In genomic region chr10:127427107-127427506, GRCm38 (mm10) we compare ENCODE assay signal across 12 mouse cellular contexts. TPM values are rescaled to one million over a fixed set of nuclear protein-coding genes. Genes with fewer than 3 reads are reported as not detected.
DNase-seq lines count a peak whose midpoint lies in the region; ATAC-seq and TF ChIP-seq lines count a peak whose summit lies in the region.
"Had no signal": no experiment of that assay in that cellular context is flagged by ENCODE, and none has a peak within 500 bp of the region (broad histone marks: within the 10 kb centered on the region; RNA-seq: fewer than 3 reads in every experiment).

No protein-coding gene starts in this region.

- peak overlapping the region; percentile 46; the same call in 1 of the 2 replicates for H3K27ac ChIP-seq in kidney, embryonic 15.5 days
- 0 out of 2 replicates have a peak overlapping the region, but pooled peaks have one; percentile 28 for H3K27ac ChIP-seq in neural tube, embryonic 15.5 days (replicated peaks)
- H3K27ac ChIP-seq in heart, embryonic 15.5 days: peak overlapping the region; percentile 68
- peak overlapping the region; percentile 56; the same call in 1 of the 2 replicates for H3K27ac ChIP-seq in stomach, postnatal 0 days (replicated peaks)
- H3K27ac ChIP-seq: hindbrain, embryonic 14.5 days had no signal

- no peaks in the 10 kb centered on the region; the same call in 1 of the 2 replicates for H3K36me3 ChIP-seq in kidney, embryonic 15.5 days
- H3K36me3 ChIP-seq in neural tube, embryonic 15.5 days: 0 out of 2 replicates have a peak, but pooled peaks cover 3% of the 10 kb centered on the region
- H3K36me3 ChIP-seq in heart, embryonic 15.5 days: no peaks in the 10 kb centered on the region; the same call in 1 of the 2 replicates
- H3K36me3 ChIP-seq in stomach, postnatal 0 days (ENCODE audit: control insufficient read depth, insufficient read depth, low read length): no peaks in the 10 kb centered on the region

- no peak overlapping the region for H3K4me2 ChIP-seq in kidney, embryonic 15.5 days
- H3K4me2 ChIP-seq in neural tube, embryonic 15.5 days: no peak overlapping the region
- H3K4me2 ChIP-seq in heart, embryonic 15.5 days: peak overlapping the region; percentile 13; the same call in 1 of the 2 replicates
- no peak overlapping the region for H3K4me2 ChIP-seq in stomach, postnatal 0 days (replicated peaks; ENCODE audit: low read depth)
- H3K4me2 ChIP-seq: hindbrain, embryonic 14.5 days had no signal

- 81% methylated on average over 1 of the region's 1 CpGs for WGBS in kidney, embryonic 15.5 days
- WGBS in neural tube, embryonic 15.5 days: 85% methylated on average over 1 of the region's 1 CpGs
- 43% methylated on average over 1 of the region's 1 CpGs for WGBS in heart, embryonic 15.5 days
- 75% methylated on average over 1 of the region's 1 CpGs for WGBS in stomach, postnatal 0 days

- ATAC-seq in kidney, embryonic 15.5 days (replicated peaks; ENCODE audit: low FRiP score): no peak
- no peak for ATAC-seq in neural tube, embryonic 15.5 days (ENCODE audit: low FRiP score)
- no peak for ATAC-seq in heart, embryonic 15.5 days (replicated peaks; ENCODE audit: insufficient number of reproducible peaks, insufficient read depth, low FRiP score, low read depth)
- no peak for ATAC-seq in stomach, postnatal 0 days (ENCODE audit: low FRiP score, low TSS enrichment)

- no peak for TF ChIP-seq EP300 in stomach, postnatal 0 days (optimal IDR thresholded peaks at IDR 0.05)

- H3K9me3 ChIP-seq in kidney, embryonic 15.5 days (replicated peaks): no peaks in the 10 kb centered on the region
- no peaks in the 10 kb centered on the region for H3K9me3 ChIP-seq in neural tube, embryonic 15.5 days (replicated peaks)
- no peaks in the 10 kb centered on the region for H3K9me3 ChIP-seq in heart, embryonic 15.5 days (replicated peaks)
- no peaks in the 10 kb centered on the region for H3K9me3 ChIP-seq in stomach, postnatal 0 days (ENCODE audit: control insufficient read depth, low read length)
- H3K9me3 ChIP-seq: midbrain, embryonic 10.5 days had no signal

- peaks cover 16% of the 10 kb centered on the region for H3K4me1 ChIP-seq in kidney, embryonic 15.5 days
- H3K4me1 ChIP-seq in neural tube, embryonic 15.5 days: peaks cover 15% of the 10 kb centered on the region
- H3K4me1 ChIP-seq in heart, embryonic 15.5 days (replicated peaks): peaks cover 31% of the 10 kb centered on the region
- no peaks in the 10 kb centered on the region; the same call in 1 of the 2 replicates for H3K4me1 ChIP-seq in stomach, postnatal 0 days (replicated peaks; ENCODE audit: control insufficient read depth, insufficient read depth)

- H3K4me3 ChIP-seq in kidney, embryonic 15.5 days (replicated peaks): no peak overlapping the region
- no peak overlapping the region for H3K4me3 ChIP-seq in neural tube, embryonic 15.5 days (replicated peaks)
- no peak overlapping the region for H3K4me3 ChIP-seq in heart, embryonic 15.5 days
- no peak overlapping the region for H3K4me3 ChIP-seq in stomach, postnatal 0 days (ENCODE audit: low read depth, low read length)
- H3K4me3 ChIP-seq: midbrain, embryonic 10.5 days had no signal

- no peaks in the 10 kb centered on the region for H3K27me3 ChIP-seq in kidney, embryonic 15.5 days
- H3K27me3 ChIP-seq in neural tube, embryonic 15.5 days (replicated peaks): no peaks in the 10 kb centered on the region
- no peaks in the 10 kb centered on the region for H3K27me3 ChIP-seq in heart, embryonic 15.5 days
- H3K27me3 ChIP-seq in stomach, postnatal 0 days (ENCODE audit: control insufficient read depth, insufficient read depth, low read length): no peaks in the 10 kb centered on the region

- H3K9ac ChIP-seq in kidney, embryonic 15.5 days: no peak overlapping the region
- H3K9ac ChIP-seq in neural tube, embryonic 15.5 days (replicated peaks): no peak overlapping the region
- H3K9ac ChIP-seq in heart, embryonic 15.5 days: no peak overlapping the region
- H3K9ac ChIP-seq in stomach, postnatal 0 days (ENCODE audit: low read length): no peak overlapping the region
- H3K9ac ChIP-seq: hindbrain, embryonic 14.5 days had no signal

- TF ChIP-seq CTCF in stomach, postnatal 0 days (IDR thresholded peaks at IDR 0.05; ENCODE audit: low read depth): no peak

- no peak for DNase-seq in kidney, adult 8-10 months
- DNase-seq in neural tube, embryonic 10.5 days (ENCODE audit: extremely low spot score, low spot score): no peak
- no peak for DNase-seq in stomach, postnatal 0 days (ENCODE audit: low spot score)
- DNase-seq in right cerebral cortex, postnatal 14 days: no peak
- no peak for DNase-seq in layer of hippocampus, postnatal 25 days (ENCODE audit: extremely low spot score in 1 of 2, low spot score in 1 of 2)
- DNase-seq: liver had no signal

RNA-seq across cellular contexts. Expression of gene R3hdm2, which starts 47.0 kb away (rescaled TPM):
- 34.7 and 35.9 TPM in 2 replicates for polyA plus RNA-seq in kidney, embryonic 15.5 days (2015; fragmentation: Nextera tagmentation; extraction: Ambion mirVana)
- 30.7 and 34.5 TPM in 2 replicates for polyA plus RNA-seq in neural tube, embryonic 15.5 days (2015; fragmentation: Nextera tagmentation; extraction: Ambion mirVana)
- 30.9 and 33.7 TPM in 2 replicates for polyA plus RNA-seq in heart, embryonic 15.5 days (2015; fragmentation: Nextera tagmentation; extraction: Ambion mirVana)
- polyA plus RNA-seq in stomach, postnatal 0 days (2015; fragmentation: Nextera tagmentation; extraction: Ambion mirVana): 14.3 and 17.6 TPM in 2 replicates
- 100 to 1,000 TPM; 153 to 200 TPM for total RNA-seq in layer of hippocampus, postnatal 25 days (2021)

RNA-seq across cellular contexts. Expression of gene Inhbc, which starts 56.9 kb away (rescaled TPM):
- polyA plus RNA-seq in kidney, embryonic 15.5 days (2015; fragmentation: Nextera tagmentation; extraction: Ambion mirVana): 0.19 and 0.45 TPM in 2 replicates
- not detected in 2 replicates for polyA plus RNA-seq in neural tube, embryonic 15.5 days (2015; fragmentation: Nextera tagmentation; extraction: Ambion mirVana)
- polyA plus RNA-seq in heart, embryonic 15.5 days (2015; fragmentation: Nextera tagmentation; extraction: Ambion mirVana): 0.10 TPM in 1 of 2 replicates, not detected in the other
- polyA plus RNA-seq in stomach, postnatal 0 days (2015; fragmentation: Nextera tagmentation; extraction: Ambion mirVana): 0.15 TPM in 1 of 2 replicates, not detected in the other
- not detected for total RNA-seq in layer of hippocampus, postnatal 25 days (2021)
- polyA plus RNA-seq: cortical plate, adult 2 months; hindbrain, embryonic 14.5 days; midbrain, embryonic 10.5 days had no signal
